Mouse (Mus musculus) intestine, postnatal 0 days (tissue): Measurements from ENCODE around the gene Cox19. TPM values are rescaled to one million over a fixed set of nuclear protein-coding genes. Genes with fewer than 3 reads are reported as not detected.
A peak's percentile ranks its signal among the peaks of the same experiment; 100 is the strongest.

Source experiments
- ATAC-seq: fragments of 200-750 bp; cut with Nextera tagmentation; 2 replicates; pipeline ENCODE4 v1.8.0; 2017; ENCODE audit warnings: mild to moderate bottlenecking, moderate TSS enrichment, moderate library complexity
- H3K27ac ChIP-seq: fragments of 300-500 bp; sonication (generic); 2 replicates; pipeline ENCODE4 v1.5.1; 2014; ENCODE audit warnings: mild to moderate bottlenecking, low read depth, low read length, moderate library complexity
- H3K27me3 ChIP-seq: fragments of 300-500 bp; sonication (generic); replicated peaks from 2 replicates; pipeline ENCODE4 v1.6.1; 2014; ENCODE audit warnings: low read length, mixed read lengths; ENCODE audit not compliant: control insufficient read depth, insufficient read depth
- H3K36me3 ChIP-seq: fragments of 300-500 bp; sonication (generic); 2 replicates; pipeline ENCODE4 v1.6.1; 2014; ENCODE audit warnings: mild to moderate bottlenecking, moderate library complexity; ENCODE audit not compliant: control insufficient read depth, insufficient read depth
- H3K4me1 ChIP-seq: fragments of 300-500 bp; sonication (generic); replicated peaks from 2 replicates; pipeline ENCODE4 v1.6.1; 2014; ENCODE audit warnings: antibody characterized with exemption, low read length, mixed read lengths; ENCODE audit not compliant: control insufficient read depth, insufficient read depth
- H3K4me2 ChIP-seq: fragments of 300-500 bp; sonication (generic); replicated peaks from 2 replicates; pipeline ENCODE4 v1.6.1; 2014; ENCODE audit warnings: low read depth, mild to moderate bottlenecking, moderate library complexity
- H3K4me3 ChIP-seq: fragments of 300-500 bp; sonication (generic); 2 replicates; pipeline ENCODE4 v1.5.1; 2014; ENCODE audit warnings: low read depth, low read length
- H3K9ac ChIP-seq: fragments of 300-500 bp; sonication (generic); 2 replicates; pipeline ENCODE4 v1.6.1; 2014; ENCODE audit warnings: mild to moderate bottlenecking, low read depth, low read length
- H3K9me3 ChIP-seq: fragments of 300-500 bp; sonication (generic); 2 replicates; pipeline ENCODE4 v1.6.1; 2016; ENCODE audit warnings: mixed run types; ENCODE audit not compliant: control insufficient read depth
- CTCF ChIP-seq: sonication (generic); IDR thresholded peaks from 2 replicates; pipeline ENCODE4 v1.5.1; 2016; ENCODE audit warnings: low read depth, mild to moderate bottlenecking, control low read depth, antibody characterized with exemption, moderate library complexity
- WGBS: fragments of 180-500 bp; shearing (Covaris S2); extraction: QIAGEN DNeasy Blood & Tissue Kit; methylation state at CpG from one replicate; pipeline ENCODE4 v1.1.7; 2014; 5-methylcytosine and 5-hydroxymethylcytosine counted together
- polyA plus RNA-seq: library from polyadenylated mRNA; unstranded; fragments of >200 nt; fragmentation: Nextera tagmentation; extraction: Ambion mirVana; gene quantifications from 2 replicates; pipeline ENCODE4 v1.2.1, GENCODE M21; 2015

Cox19 gene
- polyA plus RNA-seq, 1 experiment from 2014 or later: 181 TPM

DNA sequence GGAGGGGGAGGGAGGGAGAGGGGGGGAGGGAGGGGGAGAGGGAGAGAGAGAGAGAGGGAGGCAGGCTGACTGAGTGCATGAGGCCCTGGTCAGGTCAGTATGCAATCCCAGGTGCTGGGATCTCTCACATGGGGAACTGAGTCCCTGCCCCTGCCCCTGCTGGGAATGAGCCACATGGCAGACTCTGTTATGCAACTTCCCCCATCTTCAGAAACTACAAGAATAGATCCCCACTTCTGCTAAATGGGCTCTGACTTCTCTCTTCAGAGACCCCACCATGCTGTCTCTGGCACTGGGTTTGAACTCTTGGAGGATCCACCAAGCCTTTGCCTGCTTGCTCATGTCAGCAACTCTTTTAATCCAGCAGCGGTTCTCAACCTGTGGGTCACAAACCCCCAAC, 14.6 kb upstream of the Cox19 start:
- Histone ChIP-seq H3K9ac (no peak overlapping the region), H3K9me3 (no peaks in the 10 kb centered on the region), H3K27ac (no peak overlapping the region), H3K36me3 (no peaks in the 10 kb centered on the region; the same call in 1 of the 2 replicates), H3K4me3 (no peak overlapping the region), H3K4me1 (no peaks in the 10 kb centered on the region), H3K4me2 (no peak overlapping the region), H3K27me3 (no peaks in the 10 kb centered on the region)
- 71% methylated on average over 1 of the region's 1 CpGs for WGBS
- no peak for TF ChIP-seq CTCF
- no peak for ATAC-seq

- Histone ChIP-seq H3K4me3 (no peak overlapping the region), H3K9ac (no peak overlapping the region), H3K9me3 (no peaks in the 10 kb centered on the region), H3K27me3 (no peaks in the 10 kb centered on the region), H3K4me2 (0 out of 2 replicates have a peak overlapping the region, but pooled peaks have one; percentile 7), H3K27ac (peak overlapping the region; percentile 50; the same call in 1 of the 2 replicates), H3K4me1 (no peaks in the 10 kb centered on the region), H3K36me3 (no peaks in the 10 kb centered on the region; the same call in 1 of the 2 replicates)
- WGBS: 46% methylated on average over 5 of the region's 5 CpGs
- TF ChIP-seq CTCF: no peak
- ATAC-seq: no peak
These were observed 13.8 kb upstream of the Cox19 start for GRCm38 (mm10) chr5:139364911-139365571.

GRCm38 (mm10) chr5:139364260-139364910, 13.2 kb upstream of the Cox19 start:
- ATAC-seq: peak; percentile 16; the same call in 1 of the 2 replicates
- H3K27me3 ChIP-seq: no peaks in the 10 kb centered on the region
- no peak overlapping the region for H3K9ac ChIP-seq
- WGBS: 33% methylated on average over 12 of the region's 12 CpGs
- peak; percentile 99 for TF ChIP-seq CTCF
- H3K9me3 ChIP-seq: no peaks in the 10 kb centered on the region
- peak overlapping the region; percentile 7; the same call in 1 of the 2 replicates for H3K4me2 ChIP-seq
- H3K4me3 ChIP-seq: no peak overlapping the region
- H3K36me3 ChIP-seq: no peaks in the 10 kb centered on the region
- peak overlapping the region; percentile 50; the same call in 1 of the 2 replicates for H3K27ac ChIP-seq
- no peaks in the 10 kb centered on the region for H3K4me1 ChIP-seq

GRCm38 (mm10) chr5:139363858-139364257, 12.6 kb upstream of the Cox19 start:
- H3K9me3 ChIP-seq: no peaks in the 10 kb centered on the region
- no peaks in the 10 kb centered on the region for H3K4me1 ChIP-seq
- H3K4me2 ChIP-seq: no peak overlapping the region
- no peak overlapping the region for H3K9ac ChIP-seq
- H3K4me3 ChIP-seq: no peak overlapping the region
- no peaks in the 10 kb centered on the region for H3K36me3 ChIP-seq
- no peak for ATAC-seq
- no peak overlapping the region for H3K27ac ChIP-seq
- 63% methylated on average over 7 of the region's 7 CpGs for WGBS
- TF ChIP-seq CTCF: no peak
- no peaks in the 10 kb centered on the region for H3K27me3 ChIP-seq

DNA sequence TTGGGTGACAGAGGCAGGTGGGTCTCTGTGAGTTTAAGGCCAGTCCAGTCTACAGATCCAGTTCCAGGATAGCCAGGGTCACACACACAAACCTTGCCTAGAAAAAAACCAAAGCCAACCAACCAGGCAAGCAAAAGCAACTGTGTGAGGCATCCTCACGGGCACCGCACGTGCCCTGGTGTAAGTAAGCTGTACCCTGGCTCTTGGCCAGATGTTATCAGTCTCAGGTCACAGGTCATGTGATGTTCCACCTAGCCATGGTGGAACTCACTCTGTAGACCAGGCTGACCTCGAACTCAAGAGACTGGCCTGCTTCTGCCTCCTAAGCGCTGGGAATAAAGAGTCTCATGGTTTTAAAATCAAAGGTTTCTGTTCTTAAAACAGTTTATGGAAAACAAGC, 8.0 kb upstream of the Cox19 start:
- no peak for TF ChIP-seq CTCF
- Histone ChIP-seq H3K27ac (peak overlapping the region; percentile 21; the same call in 1 of the 2 replicates), H3K9me3 (no peaks in the 10 kb centered on the region), H3K4me1 (no peaks in the 10 kb centered on the region), H3K9ac (no peak overlapping the region), H3K27me3 (no peaks in the 10 kb centered on the region), H3K4me3 (no peak overlapping the region), H3K36me3 (peaks cover 16% of the 10 kb centered on the region; the same call in 1 of the 2 replicates), H3K4me2 (no peak overlapping the region)
- WGBS: 54% methylated on average over 5 of the region's 5 CpGs
- no peak for ATAC-seq

GRCm38 (mm10) chr5:139358653-139359052, 7.4 kb upstream of the Cox19 start:
- 66% methylated on average over 2 of the region's 2 CpGs for WGBS
- ATAC-seq: peak; percentile 32; the same call in 1 of the 2 replicates
- Histone ChIP-seq H3K27ac (peak overlapping the region; percentile 21; the same call in 1 of the 2 replicates), H3K4me3 (no peak overlapping the region), H3K27me3 (no peaks in the 10 kb centered on the region), H3K4me1 (no peaks in the 10 kb centered on the region), H3K4me2 (no peak overlapping the region), H3K36me3 (peaks cover 16% of the 10 kb centered on the region; the same call in 1 of the 2 replicates), H3K9me3 (no peaks in the 10 kb centered on the region), H3K9ac (no peak overlapping the region)
- peak; percentile 87 for TF ChIP-seq CTCF
